Mouse (Mus musculus) olfactory bulb, adult 2 months (tissue): ENCODE results near the gene Bnip2. TPM values are rescaled to one million over a fixed set of nuclear protein-coding genes. Genes with fewer than 3 reads are reported as not detected.

Experiments
- H3K27ac ChIP-seq: fragments of 200-500 bp; 2 replicates; pipeline ENCODE4 v1.5.1; 2012; ENCODE audit warnings: low read depth, low read length; ENCODE audit not compliant: insufficient read depth
- H3K4me1 ChIP-seq: fragments of 200-500 bp; 2 replicates; pipeline ENCODE4 v1.6.1; 2012; ENCODE audit warnings: low read length; ENCODE audit not compliant: control insufficient read depth, insufficient read depth
- H3K4me3 ChIP-seq: fragments of 200-500 bp; 2 replicates; pipeline ENCODE4 v1.5.1; 2012; ENCODE audit warnings: mild to moderate bottlenecking, low read depth, low read length, moderate library complexity; ENCODE audit not compliant: insufficient read depth
- CTCF ChIP-seq: fragments of 200-500 bp; IDR thresholded peaks from 2 replicates; pipeline ENCODE4 v1.5.1; 2012; ENCODE audit warnings: low read depth, mild to moderate bottlenecking, low read length, moderate library complexity; ENCODE audit not compliant: insufficient read depth
- POLR2A ChIP-seq: fragments of 200-500 bp; IDR thresholded peaks from 2 replicates; pipeline ENCODE4 v1.6.1; 2012; ENCODE audit warnings: mild to moderate bottlenecking, low read depth, low read length, moderate library complexity; ENCODE audit not compliant: insufficient read depth
- WGBS: fragments of 180-500 bp; shearing (Covaris S2); methylation state at CpG from one replicate; pipeline ENCODE4 v1.1.7; 2018; 5-methylcytosine and 5-hydroxymethylcytosine counted together
- polyA plus RNA-seq: library from polyadenylated mRNA; stranded (reverse); fragments of >200 nt; gene quantifications from 2 replicates; pipeline ENCODE4 v1.2.4, GENCODE M21; 2012; ENCODE audit warnings: low replicate concordance; ENCODE audit not compliant: missing spikeins, insufficient read depth, insufficient read length

The Bnip2 gene
- 187 TPM in 1 of 2 replicates, not detected in the other for polyA plus RNA-seq

- under 1% methylated on average over 75 of the region's 76 CpGs for WGBS
- H3K4me3 ChIP-seq = peak within 1 kb of the TSS; percentile 93
- no peak for TF ChIP-seq CTCF
- peak; percentile 61; the same call in 1 of the 2 replicates for TF ChIP-seq POLR2A
- peak within 1 kb of the TSS; percentile 68 for H3K27ac ChIP-seq
- 0 out of 2 replicates have a peak, but pooled peaks cover 2% of the 10 kb centered on the region for H3K4me1 ChIP-seq
These were observed at the start of gene Bnip2 for GRCm38 (mm10) chr9:69989303-69990121. Gene Bnip2 (plus strand): TSS chr9:69989466.

- 88% methylated on average over 7 of the region's 7 CpGs for WGBS
- H3K27ac ChIP-seq = no peak overlapping the region
- no peaks in the 10 kb centered on the region for H3K4me1 ChIP-seq
- TF ChIP-seq POLR2A (no peak), CTCF (no peak)
- H3K4me3 ChIP-seq = no peak overlapping the region
These were observed 48.3 kb upstream of the Bnip2 start for GRCm38 (mm10) chr9:69940839-69941490.

- H3K4me1 ChIP-seq = no peaks in the 10 kb centered on the region
- no peak overlapping the region for H3K27ac ChIP-seq
- no peak overlapping the region for H3K4me3 ChIP-seq
- TF ChIP-seq CTCF (no peak), POLR2A (no peak)
- 73% methylated on average over 6 of the region's 6 CpGs for WGBS
These were observed 47.7 kb upstream of the Bnip2 start for GRCm38 (mm10) chr9:69941556-69941955.

- peak; percentile 36; the same call in 1 of the 2 replicates for TF ChIP-seq CTCF
- no peak for TF ChIP-seq POLR2A
- WGBS = 19% methylated on average over 2 of the region's 2 CpGs
- no peak overlapping the region for H3K27ac ChIP-seq
- H3K4me1 ChIP-seq = no peaks in the 10 kb centered on the region
- no peak overlapping the region for H3K4me3 ChIP-seq
These were observed 40.3 kb upstream of the Bnip2 start for GRCm38 (mm10) chr9:69948964-69949363.

- WGBS = 85% methylated on average over 4 of the region's 4 CpGs
- no peaks in the 10 kb centered on the region for H3K4me1 ChIP-seq
- no peak for TF ChIP-seq CTCF
- TF ChIP-seq POLR2A = no peak
- no peak overlapping the region for H3K27ac ChIP-seq
- H3K4me3 ChIP-seq = no peak overlapping the region
These were observed 39.6 kb upstream of the Bnip2 start for GRCm38 (mm10) chr9:69949641-69950040.

GRCm38 (mm10) chr9:69961007-69961406, 28.3 kb upstream of the Bnip2 start:
- no peak for TF ChIP-seq CTCF
- no peak for TF ChIP-seq POLR2A
- no peak overlapping the region for H3K27ac ChIP-seq
- 89% methylated on average over 6 of the region's 6 CpGs for WGBS
- H3K4me1 ChIP-seq = 0 out of 2 replicates have a peak, but pooled peaks cover 2% of the 10 kb centered on the region
- no peak overlapping the region for H3K4me3 ChIP-seq

- H3K4me3 ChIP-seq = no peak overlapping the region
- TF ChIP-seq POLR2A (no peak), CTCF (no peak)
- 0 out of 2 replicates have a peak, but pooled peaks cover 2% of the 10 kb centered on the region for H3K4me1 ChIP-seq
- 44% methylated on average over 3 of the region's 3 CpGs for WGBS
- no peak overlapping the region for H3K27ac ChIP-seq
These were observed 24.9 kb upstream of the Bnip2 start for GRCm38 (mm10) chr9:69964370-69964769.

- WGBS = 86% methylated on average over 1 of the region's 1 CpGs
- Histone ChIP-seq H3K4me3 (no peak overlapping the region), H3K4me1 (no peaks in the 10 kb centered on the region), H3K27ac (no peak overlapping the region)
- TF ChIP-seq CTCF = no peak
- TF ChIP-seq POLR2A = no peak
These were observed 3.7 kb upstream of the Bnip2 start for GRCm38 (mm10) chr9:69985526-69985925.

GRCm38 (mm10) chr9:69986063-69986462, 3.2 kb upstream of the Bnip2 start:
- WGBS = 86% methylated on average over 10 of the region's 10 CpGs
- H3K4me1 ChIP-seq = no peaks in the 10 kb centered on the region
- no peak overlapping the region for H3K4me3 ChIP-seq
- no peak overlapping the region for H3K27ac ChIP-seq
- TF ChIP-seq POLR2A (no peak), CTCF (no peak)
